Mouse (Mus musculus): ENCODE data around the gene Smox. TPM values are rescaled to one million over a fixed set of nuclear protein-coding genes. Genes with fewer than 3 reads are reported as not detected.

Gene Smox
- polyA plus RNA-seq, 1 experiment from 2014 or later = 36.3 TPM

DNA sequence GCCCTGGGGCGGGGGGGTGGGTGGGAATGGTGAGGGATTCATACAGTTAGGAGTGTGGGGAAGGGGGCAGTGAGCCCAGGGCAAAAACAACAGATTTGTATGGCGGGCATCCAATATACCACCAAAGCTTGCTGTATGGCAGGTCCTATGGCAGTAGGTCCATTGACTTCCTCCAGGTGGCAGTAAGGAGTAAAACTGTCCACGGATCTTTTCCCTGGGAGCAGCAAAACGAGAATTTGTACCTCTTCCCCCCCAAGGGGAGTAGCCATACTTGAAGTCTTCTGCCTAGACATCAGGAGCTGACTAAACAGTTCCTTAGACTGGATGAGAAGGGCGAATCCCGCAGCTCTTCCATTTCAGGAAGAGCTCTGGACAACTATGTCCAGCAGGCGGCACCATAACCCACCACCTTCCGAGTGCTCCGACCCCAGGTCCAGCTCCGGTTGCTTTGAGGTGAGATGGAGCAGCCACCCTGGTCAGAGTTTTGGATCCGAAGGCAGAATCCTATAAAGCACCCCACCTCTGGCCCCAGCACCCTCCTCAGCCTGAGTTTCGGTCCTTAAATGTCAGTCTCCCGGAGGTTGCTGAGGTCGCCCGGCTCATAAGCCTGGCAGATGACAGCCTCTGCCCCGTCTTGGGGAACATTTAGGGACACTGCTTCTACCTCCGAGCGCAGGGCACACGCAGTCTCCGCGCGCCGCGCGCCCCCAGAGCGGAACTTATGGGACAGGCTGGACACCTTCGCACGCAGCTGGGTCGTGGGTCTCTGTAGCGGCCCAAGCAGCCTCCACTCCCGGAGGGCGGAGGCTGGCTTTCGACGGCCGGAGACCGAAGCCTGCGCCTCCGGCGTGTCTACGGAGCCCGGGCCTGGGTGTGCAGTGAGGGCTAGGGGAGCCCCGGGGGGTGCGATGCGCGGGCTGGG is 54.4 kb downstream of the Smox start:
- ATAC-seq (replicated peaks; ENCODE audit: low FRiP score) = no peak; the same call in 1 of the 2 replicates
- Histone ChIP-seq H3K27ac (ENCODE audit: low read depth, low read length) (no peak overlapping the region), H3K27me3 (replicated peaks; ENCODE audit: control insufficient read depth, insufficient read depth, low read length) (peaks cover 46% of the 10 kb centered on the region), H3K4me3 (ENCODE audit: low read depth, low read length) (peak overlapping the region; percentile 45), H3K9me3 (ENCODE audit: control insufficient read depth, low read length) (no peaks in the 10 kb centered on the region), H3K4me1 (replicated peaks; ENCODE audit: control insufficient read depth, insufficient read depth, low read length) (no peaks in the 10 kb centered on the region; the same call in 1 of the 2 replicates), H3K9ac (ENCODE audit: low read depth, low read length) (no peak overlapping the region), H3K4me2 (peak overlapping the region; percentile 74), H3K36me3 (ENCODE audit: control insufficient read depth, insufficient read depth, low read length) (no peaks in the 10 kb centered on the region)
- DNase-seq (ENCODE audit: low spot score) = peak; percentile 73
- 3% methylated on average over 45 of the region's 45 CpGs for WGBS

DNA sequence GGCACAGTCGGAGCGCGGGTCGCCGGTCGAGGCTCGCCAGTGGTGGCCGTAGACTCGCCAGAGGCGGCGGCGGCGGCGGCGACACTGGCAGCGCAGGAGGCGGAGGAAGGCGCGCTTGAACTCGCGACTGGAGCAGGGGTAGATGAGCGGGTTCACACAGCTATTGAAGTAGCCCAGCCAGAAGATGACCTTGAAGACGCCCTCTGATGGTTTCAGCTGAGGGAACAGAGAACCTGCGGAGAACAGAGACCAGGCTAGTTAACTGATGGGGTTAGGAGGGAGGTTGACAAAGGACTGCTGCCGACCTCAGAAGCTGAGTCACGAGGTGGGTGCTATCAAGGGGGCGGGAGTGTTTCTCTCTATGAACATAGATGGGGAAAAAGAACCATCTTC is 55.0 kb downstream of the Smox start:
- Histone ChIP-seq H3K36me3 (ENCODE audit: control insufficient read depth, insufficient read depth, low read length) (no peaks in the 10 kb centered on the region), H3K27me3 (replicated peaks; ENCODE audit: control insufficient read depth, insufficient read depth, low read length) (peaks cover 49% of the 10 kb centered on the region), H3K9ac (ENCODE audit: low read depth, low read length) (no peak overlapping the region), H3K4me1 (replicated peaks; ENCODE audit: control insufficient read depth, insufficient read depth, low read length) (no peaks in the 10 kb centered on the region; the same call in 1 of the 2 replicates), H3K9me3 (ENCODE audit: control insufficient read depth, low read length) (no peaks in the 10 kb centered on the region), H3K27ac (ENCODE audit: low read depth, low read length) (no peak overlapping the region), H3K4me2 (peak overlapping the region; percentile 74), H3K4me3 (ENCODE audit: low read depth, low read length) (peak overlapping the region; percentile 45)
- ATAC-seq (replicated peaks; ENCODE audit: low FRiP score) (no peak), DNase-seq (ENCODE audit: low spot score) (no peak)
- 3% methylated on average over 27 of the region's 27 CpGs for WGBS

GRCm38 (mm10) chr2:131546745-131547408 is 55.6 kb downstream of the Smox start:
- Histone ChIP-seq H3K9me3 (ENCODE audit: control insufficient read depth, low read length) (no peaks in the 10 kb centered on the region), H3K27ac (ENCODE audit: low read depth, low read length) (no peak overlapping the region), H3K4me2 (no peak overlapping the region), H3K9ac (ENCODE audit: low read depth, low read length) (no peak overlapping the region), H3K27me3 (replicated peaks; ENCODE audit: control insufficient read depth, insufficient read depth, low read length) (peaks cover 53% of the 10 kb centered on the region), H3K4me3 (ENCODE audit: low read depth, low read length) (no peak overlapping the region), H3K36me3 (ENCODE audit: control insufficient read depth, insufficient read depth, low read length) (no peaks in the 10 kb centered on the region), H3K4me1 (replicated peaks; ENCODE audit: control insufficient read depth, insufficient read depth, low read length) (no peaks in the 10 kb centered on the region; the same call in 1 of the 2 replicates)
- DNase-seq (ENCODE audit: low spot score) (no peak), ATAC-seq (replicated peaks; ENCODE audit: low FRiP score) (no peak)
- WGBS = 11% methylated on average over 19 of the region's 19 CpGs

GRCm38 (mm10) chr2:131548330-131548729 is 57.0 kb downstream of the Smox start:
- Histone ChIP-seq H3K9me3 (ENCODE audit: control insufficient read depth, low read length) (no peaks in the 10 kb centered on the region), H3K9ac (ENCODE audit: low read depth, low read length) (no peak overlapping the region), H3K36me3 (ENCODE audit: control insufficient read depth, insufficient read depth, low read length) (no peaks in the 10 kb centered on the region), H3K27me3 (replicated peaks; ENCODE audit: control insufficient read depth, insufficient read depth, low read length) (peaks cover 63% of the 10 kb centered on the region), H3K4me1 (replicated peaks; ENCODE audit: control insufficient read depth, insufficient read depth, low read length) (no peaks in the 10 kb centered on the region; the same call in 1 of the 2 replicates), H3K4me3 (ENCODE audit: low read depth, low read length) (no peak overlapping the region), H3K4me2 (no peak overlapping the region), H3K27ac (ENCODE audit: low read depth, low read length) (no peak overlapping the region)
- DNase-seq (ENCODE audit: low spot score) = no peak
- no peak for ATAC-seq (replicated peaks; ENCODE audit: low FRiP score)
- WGBS = 53% methylated on average over 2 of the region's 2 CpGs

GRCm38 (mm10) chr2:131549090-131549489 is 57.8 kb downstream of the Smox start:
- WGBS = 74% methylated on average over 5 of the region's 5 CpGs
- H3K4me3 ChIP-seq (ENCODE audit: low read depth, low read length) = no peak overlapping the region
- no peaks in the 10 kb centered on the region for H3K9me3 ChIP-seq (ENCODE audit: control insufficient read depth, low read length)
- ATAC-seq (replicated peaks; ENCODE audit: low FRiP score) (no peak), DNase-seq (ENCODE audit: low spot score) (no peak)
- no peak overlapping the region for H3K9ac ChIP-seq (ENCODE audit: low read depth, low read length)
- peaks cover 60% of the 10 kb centered on the region for H3K27me3 ChIP-seq (replicated peaks; ENCODE audit: control insufficient read depth, insufficient read depth, low read length)
- H3K4me1 ChIP-seq (replicated peaks; ENCODE audit: control insufficient read depth, insufficient read depth, low read length) = no peaks in the 10 kb centered on the region; the same call in 1 of the 2 replicates
- H3K27ac ChIP-seq (ENCODE audit: low read depth, low read length) = no peak overlapping the region
- no peaks in the 10 kb centered on the region for H3K36me3 ChIP-seq (ENCODE audit: control insufficient read depth, insufficient read depth, low read length)
- H3K4me2 ChIP-seq = no peak overlapping the region

GRCm38 (mm10) chr2:131550474-131550873 is 59.2 kb downstream of the Smox start:
- no peak overlapping the region for H3K4me3 ChIP-seq (ENCODE audit: low read depth, low read length)
- H3K9ac ChIP-seq (ENCODE audit: low read depth, low read length) = no peak overlapping the region
- DNase-seq (ENCODE audit: low spot score) = no peak
- no peak for ATAC-seq (replicated peaks; ENCODE audit: low FRiP score)
- 62% methylated on average over 2 of the region's 2 CpGs for WGBS
- H3K4me2 ChIP-seq = no peak overlapping the region
- peaks cover 62% of the 10 kb centered on the region for H3K27me3 ChIP-seq (replicated peaks; ENCODE audit: control insufficient read depth, insufficient read depth, low read length)
- no peaks in the 10 kb centered on the region for H3K36me3 ChIP-seq (ENCODE audit: control insufficient read depth, insufficient read depth, low read length)
- H3K9me3 ChIP-seq (ENCODE audit: control insufficient read depth, low read length) = no peaks in the 10 kb centered on the region
- H3K27ac ChIP-seq (ENCODE audit: low read depth, low read length) = no peak overlapping the region
- H3K4me1 ChIP-seq (replicated peaks; ENCODE audit: control insufficient read depth, insufficient read depth, low read length) = no peaks in the 10 kb centered on the region; the same call in 1 of the 2 replicates

DNA sequence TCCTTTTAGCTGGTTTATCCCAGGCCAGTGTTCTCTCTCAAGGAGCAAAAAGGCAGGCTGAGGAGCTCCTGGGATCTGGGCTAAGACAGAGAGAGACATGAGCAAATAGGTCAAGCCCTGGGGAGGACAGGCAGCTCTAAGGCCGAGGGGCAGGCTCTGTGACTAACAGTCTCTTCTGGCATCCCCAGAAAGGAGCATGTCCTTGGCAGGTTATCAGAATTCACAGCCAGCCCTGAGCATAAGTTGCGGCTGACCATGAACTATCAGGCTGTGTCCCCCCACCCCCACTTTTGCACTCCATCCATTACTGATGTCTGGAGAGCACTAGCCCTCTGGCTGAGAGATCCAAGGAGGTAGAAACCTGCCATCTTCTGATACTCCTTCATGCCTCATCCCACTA is 59.6 kb downstream of the Smox start:
- Histone ChIP-seq H3K4me1 (replicated peaks; ENCODE audit: control insufficient read depth, insufficient read depth, low read length) (no peaks in the 10 kb centered on the region; the same call in 1 of the 2 replicates), H3K27ac (ENCODE audit: low read depth, low read length) (no peak overlapping the region), H3K9me3 (ENCODE audit: control insufficient read depth, low read length) (no peaks in the 10 kb centered on the region), H3K36me3 (ENCODE audit: control insufficient read depth, insufficient read depth, low read length) (no peaks in the 10 kb centered on the region), H3K4me2 (no peak overlapping the region), H3K27me3 (replicated peaks; ENCODE audit: control insufficient read depth, insufficient read depth, low read length) (peaks cover 58% of the 10 kb centered on the region), H3K9ac (ENCODE audit: low read depth, low read length) (no peak overlapping the region), H3K4me3 (ENCODE audit: low read depth, low read length) (no peak overlapping the region)
- 53% methylated on average over 2 of the region's 2 CpGs for WGBS
- ATAC-seq (replicated peaks; ENCODE audit: low FRiP score) = no peak
- DNase-seq (ENCODE audit: low spot score) = no peak

GRCm38 (mm10) chr2:131551701-131552620 is 60.7 kb downstream of the Smox start:
- Histone ChIP-seq H3K4me1 (replicated peaks; ENCODE audit: control insufficient read depth, insufficient read depth, low read length) (no peaks in the 10 kb centered on the region), H3K9ac (ENCODE audit: low read depth, low read length) (no peak overlapping the region), H3K4me3 (ENCODE audit: low read depth, low read length) (no peak overlapping the region), H3K4me2 (no peak overlapping the region), H3K27ac (ENCODE audit: low read depth, low read length) (no peak overlapping the region), H3K9me3 (ENCODE audit: control insufficient read depth, low read length) (no peaks in the 10 kb centered on the region), H3K27me3 (replicated peaks; ENCODE audit: control insufficient read depth, insufficient read depth, low read length) (peaks cover 55% of the 10 kb centered on the region), H3K36me3 (ENCODE audit: control insufficient read depth, insufficient read depth, low read length) (no peaks in the 10 kb centered on the region)
- ATAC-seq (replicated peaks; ENCODE audit: low FRiP score) (no peak), DNase-seq (ENCODE audit: low spot score) (no peak)
- WGBS = 55% methylated on average over 7 of the region's 7 CpGs

Measured in liver, embryonic 11.5 days (tissue).